Mouse (Mus musculus): ENCODE measurements around the gene Slc51b.
A peak's percentile ranks its signal among the peaks of the same experiment; 100 is the strongest.

Slc51b gene

GRCm38 (mm10) chr9:65422760-65423501, at the start of gene Slc51b:
Gene Slc51b (minus strand): TSS chr9:65422955.
- DNase-seq (ENCODE audit: extremely low spot score): no peak

GRCm38 (mm10) chr9:65467686-65468085, 44.9 kb upstream of the Slc51b start:
- DNase-seq (ENCODE audit: extremely low spot score): no peak

GRCm38 (mm10) chr9:65465241-65465640, 42.5 kb upstream of the Slc51b start:
- no peak for DNase-seq (ENCODE audit: extremely low spot score)

DNA sequence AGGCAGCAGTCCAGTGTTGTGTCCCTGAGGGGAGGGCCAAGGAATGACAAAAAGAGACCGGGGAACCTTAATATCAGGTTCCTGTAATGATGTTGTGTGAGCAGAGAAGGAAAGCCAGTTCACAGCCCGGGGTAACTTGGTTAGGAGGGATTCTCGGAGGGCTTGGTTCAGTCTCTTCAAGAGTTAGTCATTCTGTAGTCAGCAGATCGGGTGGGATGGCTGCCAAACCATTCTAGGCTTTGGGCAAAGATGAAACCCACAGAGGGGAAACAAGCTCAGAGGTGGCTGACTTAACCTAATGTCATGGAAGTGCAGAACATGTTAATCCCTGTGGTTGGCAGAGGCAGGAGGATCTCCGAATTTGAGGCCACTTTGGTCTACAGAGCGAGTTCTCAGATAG, 41.4 kb upstream of the Slc51b start:
- no peak for DNase-seq (ENCODE audit: extremely low spot score)

GRCm38 (mm10) chr9:65462544-65462943, 39.8 kb upstream of the Slc51b start:
- DNase-seq (ENCODE audit: extremely low spot score): no peak

- peak; percentile 99 for DNase-seq (ENCODE audit: extremely low spot score)
These were observed 38.1 kb upstream of the Slc51b start, which contains the start of gene Spg21 for GRCm38 (mm10) chr9:65460732-65461442. Gene Spg21 (plus strand): TSS chr9:65460947.

GRCm38 (mm10) chr9:65460198-65460597, 37.4 kb upstream of the Slc51b start:
- peak; percentile 13 for DNase-seq (ENCODE audit: extremely low spot score)

GRCm38 (mm10) chr9:65458975-65459374, 36.2 kb upstream of the Slc51b start:
- no peak for DNase-seq (ENCODE audit: extremely low spot score)

GRCm38 (mm10) chr9:65447951-65448350, 25.2 kb upstream of the Slc51b start:
- no peak for DNase-seq (ENCODE audit: extremely low spot score)

DNA sequence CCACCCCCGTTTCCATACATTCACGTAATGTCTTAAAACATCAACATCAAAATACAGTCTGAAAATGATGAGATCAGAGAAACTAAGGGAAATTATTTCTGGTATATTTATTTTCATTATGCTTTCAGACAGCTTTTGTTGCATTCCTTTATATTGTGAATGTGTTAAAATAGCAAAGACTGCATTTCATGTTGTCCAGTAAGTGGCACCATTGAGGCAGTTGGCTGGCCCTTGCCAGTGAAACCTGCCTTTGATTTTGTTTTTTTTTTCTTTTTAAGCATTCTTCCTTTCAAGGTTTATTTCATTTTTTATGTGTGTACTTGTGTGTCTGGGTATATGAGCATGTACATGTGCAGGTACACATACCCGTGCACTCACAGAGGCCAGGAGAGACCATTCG, 21.9 kb upstream of the Slc51b start:
- DNase-seq (ENCODE audit: extremely low spot score): no peak

DNA sequence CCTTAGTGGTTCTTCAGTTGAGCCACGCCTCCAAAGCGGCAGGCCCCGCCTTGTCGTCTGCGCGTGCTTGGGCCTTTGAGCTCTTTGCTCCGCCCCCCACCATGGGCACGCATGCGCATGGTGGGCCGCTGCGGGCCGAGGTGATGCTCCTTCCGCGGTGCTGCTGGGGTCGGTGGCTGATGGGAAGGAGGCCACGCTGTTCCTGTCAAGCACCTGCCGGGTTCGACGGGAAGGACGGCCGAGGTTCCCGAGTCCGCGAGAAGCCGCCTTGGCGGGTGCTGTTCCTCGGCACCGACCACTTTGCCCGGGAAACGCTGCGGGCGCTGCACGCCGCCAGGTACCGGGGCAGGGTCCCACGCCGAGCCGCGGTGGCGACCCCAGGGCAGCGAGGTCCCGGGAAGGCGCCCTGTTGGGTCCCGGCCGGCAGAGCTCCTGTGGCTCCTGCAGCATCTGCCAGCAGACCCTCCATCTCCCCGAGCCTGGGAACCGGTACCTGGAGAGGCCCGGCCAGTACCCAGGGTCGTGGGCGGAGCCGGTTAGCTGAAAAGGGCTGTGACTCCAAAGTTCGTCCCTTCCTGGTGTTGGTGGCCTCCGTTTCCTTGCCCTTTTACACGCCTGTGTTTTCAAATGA, 13.0 kb upstream of the Slc51b start, which contains the start of gene Mtfmt:
TSS of gene Mtfmt (plus strand) at position 112 of the 631 bp plus-strand sequence.
- peak; percentile 92 for DNase-seq (ENCODE audit: extremely low spot score)

GRCm38 (mm10) chr9:65435211-65435610, 12.5 kb upstream of the Slc51b start:
- peak; percentile 8 for DNase-seq (ENCODE audit: extremely low spot score)

GRCm38 (mm10) chr9:65434140-65434539, 11.4 kb upstream of the Slc51b start:
- peak; percentile 55 for DNase-seq (ENCODE audit: extremely low spot score)

DNA sequence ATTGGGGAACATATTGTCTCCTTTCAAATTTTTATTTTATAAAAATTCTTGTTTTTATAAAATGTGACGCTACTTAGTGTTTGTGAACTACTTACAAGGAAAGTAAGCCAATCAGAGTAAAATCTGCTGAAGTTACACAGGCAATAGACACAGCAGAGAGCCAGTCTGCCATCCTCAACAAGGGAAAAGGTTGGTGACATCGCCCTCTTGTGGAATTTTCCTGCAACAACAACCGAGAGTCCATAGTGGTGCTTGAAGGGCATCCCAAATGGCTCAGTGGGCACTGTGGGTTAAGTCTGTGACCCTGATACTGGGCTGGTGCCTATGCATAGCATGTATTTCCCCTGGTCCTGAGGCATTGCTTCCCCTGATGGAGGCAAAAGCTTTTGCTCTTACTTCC, 9.5 kb upstream of the Slc51b start:
- DNase-seq (ENCODE audit: extremely low spot score): peak; percentile 82

- no peak for DNase-seq (ENCODE audit: extremely low spot score)
These were observed 8.2 kb upstream of the Slc51b start for GRCm38 (mm10) chr9:65430921-65431320.

DNA sequence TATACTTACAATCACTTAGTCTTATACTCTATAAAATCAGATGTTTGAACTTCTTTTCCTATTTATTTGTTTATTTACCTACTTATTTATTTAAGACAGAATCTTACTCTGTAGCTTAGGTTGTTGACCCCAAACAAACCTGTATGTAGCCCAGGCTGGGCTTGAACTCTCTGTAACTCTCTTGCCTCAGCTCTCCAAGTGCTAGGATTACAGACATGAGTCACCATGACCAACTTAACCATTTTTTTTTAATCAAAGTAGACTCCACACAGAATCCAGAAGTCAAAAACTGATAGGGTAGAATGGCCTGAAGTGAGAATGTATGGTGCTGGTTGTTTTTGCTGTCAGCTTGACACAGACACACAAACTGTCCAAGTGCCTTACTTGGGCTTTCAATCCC, 7.6 kb upstream of the Slc51b start:
- DNase-seq (ENCODE audit: extremely low spot score): no peak

DNA sequence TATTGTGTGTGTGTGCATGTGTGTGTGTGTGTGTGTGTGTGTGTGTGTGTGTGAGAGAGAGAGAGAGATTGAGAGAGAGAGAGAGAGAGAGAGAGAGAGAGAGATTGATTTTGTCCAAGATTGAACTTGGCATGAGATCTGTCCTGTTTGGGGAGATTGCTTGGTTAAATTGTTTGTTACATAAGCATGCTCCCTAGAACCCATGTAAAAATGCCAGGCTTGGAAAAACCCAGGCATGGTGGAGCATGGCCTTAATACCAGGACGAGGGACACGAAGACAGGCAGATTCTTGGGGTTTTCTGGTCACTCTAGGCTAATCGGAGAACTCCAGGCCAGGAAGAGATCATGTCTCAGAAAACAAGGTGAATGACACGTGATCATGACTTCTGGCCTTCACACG, 5.2 kb upstream of the Slc51b start:
- DNase-seq (ENCODE audit: extremely low spot score): no peak

GRCm38 (mm10) chr9:65427511-65427910, 4.8 kb upstream of the Slc51b start:
- DNase-seq (ENCODE audit: extremely low spot score): no peak

- DNase-seq (ENCODE audit: extremely low spot score): no peak
These were observed 1.6 kb upstream of the Slc51b start for GRCm38 (mm10) chr9:65424393-65424792.

GRCm38 (mm10) chr9:65419633-65420032, 3.1 kb downstream of the Slc51b start:
- DNase-seq (ENCODE audit: extremely low spot score): no peak

DNA sequence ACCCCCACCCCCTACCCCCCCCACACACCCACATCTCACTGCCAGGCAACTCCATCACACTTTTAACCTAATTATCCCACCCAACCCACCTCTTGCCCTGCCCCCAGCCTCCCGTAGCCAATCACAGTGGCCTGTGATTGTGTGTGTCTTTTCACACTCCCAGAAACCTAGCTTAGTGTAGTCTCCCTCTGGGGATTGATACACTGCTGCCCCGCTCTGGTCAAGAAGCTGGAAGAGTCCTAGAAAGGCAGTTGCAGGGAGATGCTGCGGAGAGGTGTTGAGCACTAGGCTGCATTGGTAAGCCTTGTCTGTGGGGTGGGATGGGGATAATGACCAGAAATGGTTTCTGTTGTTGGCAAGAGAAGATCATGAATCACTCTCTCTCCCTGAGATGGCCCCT, 5.0 kb downstream of the Slc51b start:
- DNase-seq (ENCODE audit: extremely low spot score): no peak

GRCm38 (mm10) chr9:65411326-65411725, 11.4 kb downstream of the Slc51b start:
- DNase-seq (ENCODE audit: extremely low spot score): no peak

DNA sequence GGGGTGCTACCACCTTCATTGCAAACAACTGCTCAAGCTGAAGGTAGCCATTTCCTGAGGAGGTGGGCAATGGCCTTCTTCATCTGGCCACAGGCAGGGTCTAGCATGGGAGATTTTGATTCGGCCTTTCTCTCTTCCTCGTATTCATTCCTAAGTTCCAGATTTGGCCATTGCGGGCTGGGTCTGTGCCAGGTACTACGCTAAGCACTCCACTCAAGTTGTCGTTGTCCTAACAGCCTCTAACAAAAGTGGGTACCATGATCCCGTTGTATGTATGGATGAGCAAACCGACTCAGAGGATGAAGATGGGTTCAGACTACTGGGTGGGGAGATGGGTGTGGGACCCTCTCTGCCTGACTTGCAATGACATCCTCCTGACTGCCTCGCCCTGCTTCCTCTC, 12.4 kb downstream of the Slc51b start:
- no peak for DNase-seq (ENCODE audit: extremely low spot score)

All from embryo, embryonic 9.5 days (tissue).